Mouse (Mus musculus): ENCODE results near the gene Hyal6. TPM values are rescaled to one million over a fixed set of nuclear protein-coding genes. Genes with fewer than 3 reads are reported as not detected.
A peak's percentile ranks its signal among the peaks of the same experiment; 100 is the strongest.

Hyal6 gene
- polyA plus RNA-seq (2014; fragmentation: Nextera tagmentation; extraction: Ambion mirVana): not detected in 2 replicates

- no peaks in the 10 kb centered on the region for H3K36me3 ChIP-seq (replicated peaks; ENCODE audit: control insufficient read depth, insufficient read depth)
- no peak within 1 kb of the TSS for H3K4me2 ChIP-seq (replicated peaks)
- no peak within 1 kb of the TSS for H3K4me3 ChIP-seq (replicated peaks; ENCODE audit: low read length)
- DNase-seq (ENCODE audit: low spot score): no peak
- H3K9ac ChIP-seq: no peak within 1 kb of the TSS
- no peaks in the 10 kb centered on the region for H3K4me1 ChIP-seq (replicated peaks; ENCODE audit: control insufficient read depth, insufficient read depth, low read length)
- no peaks in the 10 kb centered on the region for H3K27me3 ChIP-seq (ENCODE audit: control insufficient read depth, insufficient read depth, low read length)
- no peak for ATAC-seq (ENCODE audit: low FRiP score)
- WGBS: 83% methylated on average over 3 of the region's 3 CpGs
- H3K27ac ChIP-seq: no peak within 1 kb of the TSS
- H3K9me3 ChIP-seq (ENCODE audit: control insufficient read depth, low read length): no peaks in the 10 kb centered on the region
Observed at GRCm38 (mm10) chr6:24732945-24733344, at the start of gene Hyal6. Gene Hyal6 (plus strand): TSS chr6:24733245.

GRCm38 (mm10) chr6:24687871-24688270 is 45.2 kb upstream of the Hyal6 start:
- no peaks in the 10 kb centered on the region for H3K36me3 ChIP-seq (replicated peaks; ENCODE audit: control insufficient read depth, insufficient read depth)
- H3K4me2 ChIP-seq (replicated peaks): no peak overlapping the region
- DNase-seq (ENCODE audit: low spot score) (no peak), ATAC-seq (ENCODE audit: low FRiP score) (no peak)
- no peaks in the 10 kb centered on the region for H3K4me1 ChIP-seq (replicated peaks; ENCODE audit: control insufficient read depth, insufficient read depth, low read length)
- H3K27ac ChIP-seq: no peak overlapping the region
- WGBS: 37% methylated on average over 1 of the region's 1 CpGs
- no peaks in the 10 kb centered on the region for H3K9me3 ChIP-seq (ENCODE audit: control insufficient read depth, low read length)
- no peak overlapping the region for H3K4me3 ChIP-seq (replicated peaks; ENCODE audit: low read length)
- no peaks in the 10 kb centered on the region for H3K27me3 ChIP-seq (ENCODE audit: control insufficient read depth, insufficient read depth, low read length)
- no peak overlapping the region for H3K9ac ChIP-seq

DNA sequence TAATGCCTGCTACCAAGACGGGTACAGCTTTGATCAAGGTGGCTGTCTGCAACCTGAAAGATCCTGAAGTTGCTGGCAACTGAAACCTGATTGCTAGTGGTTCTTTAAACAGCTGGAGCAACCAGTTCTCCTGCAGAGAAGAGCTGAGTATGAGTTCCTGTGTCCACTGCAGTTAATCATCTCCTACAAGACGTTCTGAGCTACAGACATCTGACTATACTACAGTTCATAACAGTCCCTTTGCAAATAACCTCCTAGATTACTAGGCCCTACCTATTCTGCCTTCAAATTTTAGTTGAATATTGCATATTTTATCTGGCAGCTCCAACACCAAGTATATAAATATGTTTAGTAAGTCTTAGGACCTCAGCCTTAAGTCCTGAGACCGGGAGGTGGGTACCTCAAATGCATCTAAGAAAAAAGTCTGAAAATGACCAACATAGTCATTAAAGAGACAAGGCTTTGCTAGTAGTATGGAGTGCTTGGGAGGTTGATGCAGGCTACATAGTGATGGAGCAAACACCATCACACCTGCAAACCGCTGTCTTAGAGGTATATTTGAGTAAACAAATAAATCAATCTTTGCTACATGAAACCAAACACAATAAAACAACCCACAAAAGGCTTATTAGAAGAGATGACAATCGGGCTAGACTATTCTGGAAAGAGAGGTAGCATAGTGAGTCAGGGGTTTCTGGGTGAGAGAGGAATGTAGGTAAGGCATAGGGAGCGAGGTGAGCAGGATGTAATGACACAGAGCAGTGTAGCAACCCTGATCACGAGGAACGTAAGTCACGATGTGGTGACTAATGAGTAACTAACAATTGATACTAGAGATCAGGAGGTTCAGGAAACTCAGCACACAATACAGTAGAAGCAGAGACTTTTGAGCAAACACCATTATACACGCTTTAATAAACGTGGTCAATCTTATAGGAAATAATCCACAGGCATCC is 38.3 kb upstream of the Hyal6 start:
- Histone ChIP-seq H3K9ac (no peak overlapping the region), H3K36me3 (replicated peaks; ENCODE audit: control insufficient read depth, insufficient read depth) (no peaks in the 10 kb centered on the region), H3K4me1 (replicated peaks; ENCODE audit: control insufficient read depth, insufficient read depth, low read length) (no peaks in the 10 kb centered on the region), H3K4me3 (replicated peaks; ENCODE audit: low read length) (no peak overlapping the region), H3K27ac (no peak overlapping the region), H3K9me3 (ENCODE audit: control insufficient read depth, low read length) (no peaks in the 10 kb centered on the region), H3K27me3 (ENCODE audit: control insufficient read depth, insufficient read depth, low read length) (no peaks in the 10 kb centered on the region), H3K4me2 (replicated peaks) (no peak overlapping the region)
- ATAC-seq (ENCODE audit: low FRiP score) (no peak), DNase-seq (ENCODE audit: low spot score) (no peak)
- 91% methylated on average over 11 of the region's 11 CpGs for WGBS

DNA sequence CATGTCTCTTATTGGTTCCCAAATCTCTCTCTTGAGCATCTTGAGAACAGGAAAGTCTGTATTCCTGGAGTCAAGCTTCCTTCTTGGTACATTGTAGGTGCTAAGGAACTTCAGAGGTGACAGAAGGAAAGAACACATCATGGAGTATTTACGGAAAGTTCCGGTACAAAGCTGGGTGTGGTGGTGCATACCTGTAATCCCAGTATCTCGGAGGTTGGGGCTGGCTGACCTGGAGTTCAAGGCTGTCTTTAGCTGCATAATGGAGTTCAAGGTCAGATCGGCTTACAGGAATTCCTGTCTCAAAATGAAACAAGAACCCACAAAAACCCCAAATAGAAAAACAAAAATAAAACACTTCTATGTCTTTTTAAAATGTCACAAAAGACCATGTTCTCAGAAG is 36.9 kb upstream of the Hyal6 start:
- no peak overlapping the region for H3K27ac ChIP-seq
- no peak overlapping the region for H3K4me2 ChIP-seq (replicated peaks)
- no peak overlapping the region for H3K4me3 ChIP-seq (replicated peaks; ENCODE audit: low read length)
- no peaks in the 10 kb centered on the region for H3K9me3 ChIP-seq (ENCODE audit: control insufficient read depth, low read length)
- DNase-seq (ENCODE audit: low spot score) (no peak), ATAC-seq (ENCODE audit: low FRiP score) (no peak)
- no peaks in the 10 kb centered on the region for H3K27me3 ChIP-seq (ENCODE audit: control insufficient read depth, insufficient read depth, low read length)
- WGBS: 93% methylated on average over 4 of the region's 4 CpGs
- H3K4me1 ChIP-seq (replicated peaks; ENCODE audit: control insufficient read depth, insufficient read depth, low read length): no peaks in the 10 kb centered on the region
- no peaks in the 10 kb centered on the region for H3K36me3 ChIP-seq (replicated peaks; ENCODE audit: control insufficient read depth, insufficient read depth)
- H3K9ac ChIP-seq: no peak overlapping the region

DNA sequence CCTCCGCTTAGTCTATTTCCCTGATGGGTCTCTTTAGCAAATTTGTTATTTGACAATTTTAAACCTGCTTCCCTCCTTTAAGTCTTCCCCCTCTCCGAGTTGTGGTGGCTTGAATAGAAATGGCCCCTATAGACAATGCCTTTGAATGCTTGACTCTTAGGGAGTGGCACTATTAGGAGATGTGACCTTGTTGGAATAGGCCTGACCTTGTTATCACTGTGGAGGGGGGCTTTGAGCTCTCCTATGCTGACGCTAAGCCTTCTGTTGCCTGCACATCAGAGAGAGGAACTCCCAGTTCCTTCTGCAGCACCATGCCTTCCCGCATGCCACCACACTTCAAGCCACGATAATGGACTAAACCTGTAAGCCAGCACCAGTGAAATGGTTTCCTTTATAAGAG is 35.8 kb upstream of the Hyal6 start:
- WGBS: 88% methylated on average over 5 of the region's 5 CpGs
- no peak for ATAC-seq (ENCODE audit: low FRiP score)

DNA sequence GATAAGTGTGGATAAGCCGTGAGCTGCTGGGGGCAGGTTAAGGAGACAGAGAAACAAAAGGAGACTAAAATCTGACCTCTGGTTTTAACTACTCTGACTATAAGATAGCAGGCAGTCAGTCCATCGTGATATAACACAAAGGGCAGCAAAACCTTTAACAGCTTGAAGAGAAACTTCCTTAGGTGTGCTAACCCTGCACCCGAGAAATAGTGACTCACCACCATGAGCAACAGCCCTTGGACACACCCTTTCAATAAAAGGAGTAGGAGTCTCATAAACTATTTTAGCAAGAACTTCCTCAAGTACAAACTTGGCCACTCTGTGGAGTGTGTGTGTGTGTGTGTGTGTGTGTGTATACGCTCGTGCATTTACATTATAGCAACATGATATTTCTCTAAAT is 26.0 kb upstream of the Hyal6 start:
- WGBS: 93% methylated on average over 5 of the region's 5 CpGs
- no peak overlapping the region for H3K9ac ChIP-seq
- no peaks in the 10 kb centered on the region for H3K4me1 ChIP-seq (replicated peaks; ENCODE audit: control insufficient read depth, insufficient read depth, low read length)
- H3K27ac ChIP-seq: no peak overlapping the region
- H3K4me3 ChIP-seq (replicated peaks; ENCODE audit: low read length): no peak overlapping the region
- no peak for ATAC-seq (ENCODE audit: low FRiP score)
- H3K36me3 ChIP-seq (replicated peaks; ENCODE audit: control insufficient read depth, insufficient read depth): no peaks in the 10 kb centered on the region
- no peak for DNase-seq (ENCODE audit: low spot score)
- no peaks in the 10 kb centered on the region for H3K9me3 ChIP-seq (ENCODE audit: control insufficient read depth, low read length)
- H3K27me3 ChIP-seq (ENCODE audit: control insufficient read depth, insufficient read depth, low read length): no peaks in the 10 kb centered on the region
- no peak overlapping the region for H3K4me2 ChIP-seq (replicated peaks)

More for the DNA sequence above, 35.8 kb upstream of the Hyal6 start:
- no peaks in the 10 kb centered on the region for H3K4me1 ChIP-seq (replicated peaks; ENCODE audit: control insufficient read depth, insufficient read depth, low read length)
- H3K36me3 ChIP-seq (replicated peaks; ENCODE audit: control insufficient read depth, insufficient read depth): no peaks in the 10 kb centered on the region
- no peaks in the 10 kb centered on the region for H3K9me3 ChIP-seq (ENCODE audit: control insufficient read depth, low read length)
- no peak overlapping the region for H3K4me3 ChIP-seq (replicated peaks; ENCODE audit: low read length)
- no peak for DNase-seq (ENCODE audit: low spot score)
- H3K9ac ChIP-seq: no peak overlapping the region
- no peaks in the 10 kb centered on the region for H3K27me3 ChIP-seq (ENCODE audit: control insufficient read depth, insufficient read depth, low read length)
- H3K4me2 ChIP-seq (replicated peaks): no peak overlapping the region
- no peak overlapping the region for H3K27ac ChIP-seq

GRCm38 (mm10) chr6:24707499-24707898 is 25.5 kb upstream of the Hyal6 start:
- H3K27ac ChIP-seq: no peak overlapping the region
- H3K9ac ChIP-seq: no peak overlapping the region
- no peaks in the 10 kb centered on the region for H3K9me3 ChIP-seq (ENCODE audit: control insufficient read depth, low read length)
- H3K27me3 ChIP-seq (ENCODE audit: control insufficient read depth, insufficient read depth, low read length): no peaks in the 10 kb centered on the region
- 80% methylated on average over 2 of the region's 2 CpGs for WGBS
- H3K4me3 ChIP-seq (replicated peaks; ENCODE audit: low read length): no peak overlapping the region
- no peak overlapping the region for H3K4me2 ChIP-seq (replicated peaks)
- H3K36me3 ChIP-seq (replicated peaks; ENCODE audit: control insufficient read depth, insufficient read depth): no peaks in the 10 kb centered on the region
- no peaks in the 10 kb centered on the region for H3K4me1 ChIP-seq (replicated peaks; ENCODE audit: control insufficient read depth, insufficient read depth, low read length)
- ATAC-seq (ENCODE audit: low FRiP score) (no peak), DNase-seq (ENCODE audit: low spot score) (no peak)

GRCm38 (mm10) chr6:24721317-24722099 is 11.5 kb upstream of the Hyal6 start:
- Histone ChIP-seq H3K27ac (no peak overlapping the region), H3K4me1 (replicated peaks; ENCODE audit: control insufficient read depth, insufficient read depth, low read length) (no peaks in the 10 kb centered on the region), H3K9ac (no peak overlapping the region), H3K4me2 (replicated peaks) (no peak overlapping the region), H3K36me3 (replicated peaks; ENCODE audit: control insufficient read depth, insufficient read depth) (no peaks in the 10 kb centered on the region), H3K9me3 (ENCODE audit: control insufficient read depth, low read length) (no peaks in the 10 kb centered on the region), H3K27me3 (ENCODE audit: control insufficient read depth, insufficient read depth, low read length) (no peaks in the 10 kb centered on the region), H3K4me3 (replicated peaks; ENCODE audit: low read length) (no peak overlapping the region)
- ATAC-seq (ENCODE audit: low FRiP score) (no peak), DNase-seq (ENCODE audit: low spot score) (peak; percentile 82)
- WGBS: 37% methylated on average over 13 of the region's 13 CpGs

GRCm38 (mm10) chr6:24728130-24728529 is 4.9 kb upstream of the Hyal6 start:
- 96% methylated on average over 1 of the region's 1 CpGs for WGBS
- no peak overlapping the region for H3K4me3 ChIP-seq (replicated peaks; ENCODE audit: low read length)

More at GRCm38 (mm10) chr6:24728130-24728529, 4.9 kb upstream of the Hyal6 start:
- Histone ChIP-seq H3K27ac (no peak overlapping the region), H3K27me3 (ENCODE audit: control insufficient read depth, insufficient read depth, low read length) (no peaks in the 10 kb centered on the region), H3K4me2 (replicated peaks) (no peak overlapping the region), H3K9ac (no peak overlapping the region), H3K4me1 (replicated peaks; ENCODE audit: control insufficient read depth, insufficient read depth, low read length) (no peaks in the 10 kb centered on the region), H3K36me3 (replicated peaks; ENCODE audit: control insufficient read depth, insufficient read depth) (no peaks in the 10 kb centered on the region), H3K9me3 (ENCODE audit: control insufficient read depth, low read length) (no peaks in the 10 kb centered on the region)
- no peak for ATAC-seq (ENCODE audit: low FRiP score)
- no peak for DNase-seq (ENCODE audit: low spot score)
